Comparison of ENCODE assay signal across 8 mouse cellular contexts in the genomic region with DNA sequence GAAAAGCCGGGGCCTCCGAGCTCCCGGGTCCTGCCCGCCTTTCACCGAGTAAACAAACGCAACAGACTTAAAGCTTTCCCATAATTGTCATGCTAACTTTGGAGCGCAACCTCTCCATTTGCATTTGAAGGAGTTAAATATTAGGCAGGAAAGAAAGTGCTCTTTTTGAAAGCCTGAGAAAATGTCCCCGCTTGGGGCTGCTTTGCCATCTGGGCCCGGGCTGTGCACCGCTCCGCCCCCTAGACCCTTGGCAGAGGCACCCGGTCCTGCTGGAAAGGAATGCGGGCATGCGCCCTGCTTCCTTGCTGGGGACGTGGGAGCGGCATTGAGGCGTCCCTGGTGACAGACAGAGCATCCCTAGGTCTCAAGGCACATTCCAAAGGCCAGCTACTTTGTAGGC.
DNase-seq lines count a peak whose midpoint lies in the region; ATAC-seq and TF ChIP-seq lines count a peak whose summit lies in the region.

No protein-coding gene starts in this region.

- H3K27me3 ChIP-seq in embryonic facial prominence, embryonic 13.5 days: no peaks in the 10 kb centered on the region
- H3K27me3 ChIP-seq in kidney, adult 2 months (replicated peaks; ENCODE audit: control insufficient read depth, insufficient read depth, low read length): no peaks in the 10 kb centered on the region
- peaks cover 12% of the 10 kb centered on the region; the same call in 1 of the 2 replicates for H3K27me3 ChIP-seq in limb, embryonic 10.5 days (ENCODE audit: low read depth, poor library complexity, severe bottlenecking)
- no peaks in the 10 kb centered on the region for H3K27me3 ChIP-seq in midbrain, embryonic 14.5 days (ENCODE audit: control insufficient read depth, insufficient read depth, low read length)
- no peaks in the 10 kb centered on the region for H3K27me3 ChIP-seq in stomach, postnatal 0 days (ENCODE audit: control insufficient read depth, insufficient read depth, low read length)

- peak overlapping the region; percentile 80 for H3K27ac ChIP-seq in embryonic facial prominence, embryonic 13.5 days
- peak overlapping the region; percentile 58; the same call in 1 of the 2 replicates for H3K27ac ChIP-seq in kidney, adult 2 months (ENCODE audit: insufficient read depth, low read depth, low read length)
- peak overlapping the region; percentile 53 for H3K27ac ChIP-seq in limb, embryonic 10.5 days
- H3K27ac ChIP-seq in midbrain, embryonic 14.5 days (replicated peaks; ENCODE audit: low read depth, low read length): peak overlapping the region; percentile 27; the same call in 1 of the 2 replicates
- no peak overlapping the region for H3K27ac ChIP-seq in stomach, postnatal 0 days (replicated peaks)

- TF ChIP-seq CTCF in kidney, adult 2 months (conservative IDR thresholded peaks at IDR 0.05; ENCODE audit: insufficient read depth, insufficient read length, low read depth, low read length): no peak
- peak; percentile 31 for TF ChIP-seq CTCF in stomach, postnatal 0 days (IDR thresholded peaks at IDR 0.05; ENCODE audit: low read depth)

- no peak for TF ChIP-seq POLR2A in kidney, adult 2 months (IDR thresholded peaks at IDR 0.05; ENCODE audit: low read depth, low read length)

- H3K9ac ChIP-seq in embryonic facial prominence, embryonic 13.5 days: 0 out of 2 replicates have a peak overlapping the region, but pooled peaks have one; percentile 11
- no peak overlapping the region for H3K9ac ChIP-seq in midbrain, embryonic 14.5 days (replicated peaks; ENCODE audit: low read length)
- H3K9ac ChIP-seq in stomach, postnatal 0 days (ENCODE audit: low read length): no peak overlapping the region

- peak; percentile 4 to 25 for DNase-seq in adrenal gland, postnatal 4 days (ENCODE audit: low spot score in 2 of 2)
- DNase-seq in heart, adult 8-10 months (ENCODE audit: low spot score): peak; percentile 40
- peak; percentile 92 for DNase-seq in kidney, adult 2 months
- DNase-seq in limb, embryonic 10.5 days (ENCODE audit: low spot score): peak; percentile 67
- DNase-seq in midbrain, embryonic 14.5 days: peak; percentile 83
- DNase-seq in stomach, postnatal 0 days (ENCODE audit: low spot score): peak; percentile 47
- DNase-seq in thymus, postnatal 0 days (ENCODE audit: low spot score): no peak

- H3K4me1 ChIP-seq in embryonic facial prominence, embryonic 13.5 days: peaks cover 30% of the 10 kb centered on the region
- H3K4me1 ChIP-seq in kidney, adult 2 months (ENCODE audit: control insufficient read depth, insufficient read depth, low read length): no peaks in the 10 kb centered on the region
- peaks cover 18% of the 10 kb centered on the region for H3K4me1 ChIP-seq in limb, embryonic 10.5 days
- H3K4me1 ChIP-seq in midbrain, embryonic 14.5 days (ENCODE audit: control insufficient read depth, insufficient read depth, low read length): peaks cover 34% of the 10 kb centered on the region
- H3K4me1 ChIP-seq in stomach, postnatal 0 days (replicated peaks; ENCODE audit: control insufficient read depth, insufficient read depth): no peaks in the 10 kb centered on the region

- TF ChIP-seq EP300 in stomach, postnatal 0 days (optimal IDR thresholded peaks at IDR 0.05): no peak

- H3K36me3 ChIP-seq in embryonic facial prominence, embryonic 13.5 days: no peaks in the 10 kb centered on the region
- no peaks in the 10 kb centered on the region for H3K36me3 ChIP-seq in kidney, adult 2 months (ENCODE audit: control insufficient read depth, insufficient read depth, low read length)
- H3K36me3 ChIP-seq in limb, embryonic 10.5 days: no peaks in the 10 kb centered on the region
- no peaks in the 10 kb centered on the region for H3K36me3 ChIP-seq in midbrain, embryonic 14.5 days (ENCODE audit: control insufficient read depth, insufficient read depth, low read length)
- H3K36me3 ChIP-seq in stomach, postnatal 0 days (ENCODE audit: control insufficient read depth, insufficient read depth, low read length): no peaks in the 10 kb centered on the region

- ATAC-seq in embryonic facial prominence, embryonic 13.5 days (ENCODE audit: insufficient number of reproducible peaks, insufficient read depth, low FRiP score, low TSS enrichment, low read depth): peak; percentile 74; the same call in 1 of the 2 replicates
- peak; percentile 84; the same call in 1 of the 2 replicates for ATAC-seq in midbrain, embryonic 14.5 days (ENCODE audit: low FRiP score, low TSS enrichment)
- ATAC-seq in stomach, postnatal 0 days (ENCODE audit: low FRiP score, low TSS enrichment): peak; percentile 47; the same call in 1 of the 2 replicates

- H3K4me2 ChIP-seq in embryonic facial prominence, embryonic 13.5 days: peak overlapping the region; percentile 56
- H3K4me2 ChIP-seq in midbrain, embryonic 14.5 days (ENCODE audit: low read length): peak overlapping the region; percentile 39
- H3K4me2 ChIP-seq in stomach, postnatal 0 days (replicated peaks; ENCODE audit: low read depth): peak overlapping the region; percentile 51

- WGBS in embryonic facial prominence, embryonic 13.5 days: under 1% methylated on average over 17 of the region's 17 CpGs
- 3% methylated on average over 17 of the region's 17 CpGs for WGBS in kidney, adult 2 months
- WGBS in limb, embryonic 10.5 days: 5% methylated on average over 17 of the region's 17 CpGs
- 2% methylated on average over 17 of the region's 17 CpGs for WGBS in midbrain, embryonic 14.5 days
- 3% methylated on average over 17 of the region's 17 CpGs for WGBS in stomach, postnatal 0 days

- H3K9me3 ChIP-seq in embryonic facial prominence, embryonic 13.5 days: no peaks in the 10 kb centered on the region
- H3K9me3 ChIP-seq in limb, embryonic 10.5 days (replicated peaks): no peaks in the 10 kb centered on the region
- H3K9me3 ChIP-seq in midbrain, embryonic 14.5 days (ENCODE audit: control insufficient read depth, low read length): no peaks in the 10 kb centered on the region
- H3K9me3 ChIP-seq in stomach, postnatal 0 days (ENCODE audit: control insufficient read depth, low read length): no peaks in the 10 kb centered on the region

- H3K4me3 ChIP-seq in embryonic facial prominence, embryonic 13.5 days: peak overlapping the region; percentile 30
- H3K4me3 ChIP-seq in kidney, adult 2 months (ENCODE audit: insufficient read depth, low read depth, low read length): no peak overlapping the region
- H3K4me3 ChIP-seq in limb, embryonic 10.5 days: peak overlapping the region; percentile 42
- no peak overlapping the region for H3K4me3 ChIP-seq in midbrain, embryonic 14.5 days (replicated peaks; ENCODE audit: low read depth, low read length)
- peak overlapping the region; percentile 20 for H3K4me3 ChIP-seq in stomach, postnatal 0 days (ENCODE audit: low read depth, low read length)

Comparison
In these comparisons a context has a peak if more than half of its experiments do, and no peak if none do; other contexts are left out.
1. H3K4me3 ChIP-seq: peak in embryonic facial prominence, embryonic 13.5 days (single experiment), limb, embryonic 10.5 days (single experiment) and stomach, postnatal 0 days (single experiment); none in kidney, adult 2 months (single experiment) and midbrain, embryonic 14.5 days (single experiment).
2. Peak in every context shown above with its lines, with median percentiles within 50 percentile points of each other: ATAC-seq and H3K4me2 ChIP-seq.